Mouse (Mus musculus): ENCODE data around the gene Plekha7.
"Not testable (repeated sequence)": the region's sequence is repeated elsewhere in the genome, so short reads cannot be mapped to it uniquely, and the experiment has no call there.

Gene Plekha7

DNA sequence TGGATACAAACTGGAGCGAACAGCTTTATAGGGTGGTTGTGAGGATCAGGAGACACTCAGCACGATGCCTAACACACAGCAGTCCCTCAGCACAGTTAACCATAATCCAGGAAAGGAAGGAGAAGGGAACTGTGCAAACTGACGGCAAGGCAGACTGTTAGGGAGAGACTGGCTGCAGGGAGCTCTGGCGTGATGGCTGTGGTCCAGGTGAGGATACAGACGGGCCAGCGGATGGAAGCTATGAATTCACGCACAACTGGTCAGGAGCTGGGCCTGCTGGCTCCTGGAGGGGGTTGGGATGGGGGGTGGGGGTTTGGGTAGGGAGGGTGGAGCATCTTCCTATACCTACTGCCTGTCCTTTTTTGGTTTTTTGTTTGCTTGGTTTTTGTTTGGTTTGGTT lies 182.5 kb downstream of the Plekha7 start:
- no peak for DNase-seq

DNA sequence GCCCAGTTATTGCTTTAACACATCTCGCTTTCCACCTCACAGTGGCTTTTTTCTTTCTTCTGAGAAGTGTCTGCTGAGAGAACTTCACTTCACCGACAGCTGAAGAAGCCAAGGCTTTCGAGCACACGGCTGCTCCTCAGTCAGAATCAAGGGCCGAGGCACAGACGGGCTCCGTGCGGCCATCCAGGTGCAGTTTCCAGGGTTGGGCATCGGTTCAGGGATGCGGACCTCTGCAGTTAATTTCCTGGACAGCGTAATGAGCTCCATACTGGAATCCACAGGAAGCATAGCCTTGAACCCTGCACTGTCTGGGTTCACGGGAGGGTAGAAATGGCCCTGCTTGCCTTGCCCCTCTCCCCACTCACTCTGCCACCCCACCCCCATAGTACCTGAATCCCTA lies 184.1 kb downstream of the Plekha7 start:
- no peak for DNase-seq

DNA sequence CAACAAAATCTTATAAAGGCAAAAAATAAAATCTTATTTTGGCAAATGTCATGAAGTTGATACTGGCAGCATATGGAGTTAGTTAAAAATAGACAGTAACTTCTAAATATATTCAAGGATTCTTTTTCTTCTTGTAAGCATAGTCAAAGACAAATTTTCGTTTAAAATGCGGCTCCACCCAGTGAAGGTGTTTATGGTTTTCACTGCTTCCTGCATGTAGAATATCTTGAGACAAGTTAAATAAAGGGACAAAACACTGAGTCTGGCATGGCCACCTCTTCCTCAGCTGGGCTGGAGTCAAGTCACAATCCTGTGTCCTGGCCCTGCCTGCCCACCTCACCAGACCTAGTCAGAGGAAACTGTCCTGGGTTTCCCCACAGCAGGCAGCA lies 184.6 kb downstream of the Plekha7 start:
- no peak for DNase-seq

DNA sequence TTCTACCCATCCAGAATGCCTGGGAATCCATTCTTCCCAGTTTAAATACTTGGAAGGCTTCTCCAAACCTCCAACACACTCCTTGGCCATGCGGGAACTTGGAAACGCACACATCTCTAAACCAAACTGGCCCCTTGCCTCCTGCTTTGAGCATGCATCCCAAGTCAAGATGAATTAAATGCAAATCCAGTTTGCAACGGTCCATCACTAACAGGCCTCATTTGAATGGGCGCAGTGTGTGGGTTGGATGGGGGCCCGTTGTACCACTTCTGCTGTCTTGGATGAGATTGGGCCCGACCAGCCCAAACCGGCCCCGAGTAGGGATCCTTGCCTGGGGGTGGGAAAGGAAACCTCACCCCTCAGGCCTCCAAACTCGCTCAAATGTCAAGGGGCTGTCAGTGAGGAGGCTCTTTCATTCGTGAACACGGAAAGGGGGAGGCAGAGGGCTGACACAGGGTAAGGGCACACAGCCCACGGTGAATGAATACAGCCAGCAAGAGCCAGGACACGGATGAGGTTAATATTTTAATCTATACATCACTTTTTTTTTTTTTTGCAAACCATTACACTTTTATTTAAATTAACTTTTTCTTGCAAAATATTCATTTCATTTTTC lies 185.1 kb downstream of the Plekha7 start:
- DNase-seq, result no peak

DNA sequence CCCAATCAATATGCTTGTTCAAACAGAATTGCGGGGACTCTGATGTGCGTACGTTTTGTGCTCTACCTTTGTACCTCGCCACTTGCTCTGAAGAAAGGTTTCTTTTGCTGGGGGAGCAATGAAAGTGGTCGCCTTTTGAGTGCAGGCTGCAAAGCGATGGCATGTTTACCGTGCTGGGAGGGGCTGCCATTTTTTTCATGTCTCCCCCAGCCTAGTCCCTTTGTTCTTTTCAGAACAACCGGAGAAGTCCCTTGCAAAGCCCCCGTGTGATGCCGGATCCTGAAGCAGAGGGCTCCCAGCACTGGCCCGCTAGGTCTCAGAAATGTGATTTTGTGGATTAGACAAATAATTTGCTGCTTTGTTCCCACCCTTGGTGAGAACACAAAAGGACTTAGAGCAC lies 187.0 kb downstream of the Plekha7 start:
- DNase-seq, result no peak

DNA sequence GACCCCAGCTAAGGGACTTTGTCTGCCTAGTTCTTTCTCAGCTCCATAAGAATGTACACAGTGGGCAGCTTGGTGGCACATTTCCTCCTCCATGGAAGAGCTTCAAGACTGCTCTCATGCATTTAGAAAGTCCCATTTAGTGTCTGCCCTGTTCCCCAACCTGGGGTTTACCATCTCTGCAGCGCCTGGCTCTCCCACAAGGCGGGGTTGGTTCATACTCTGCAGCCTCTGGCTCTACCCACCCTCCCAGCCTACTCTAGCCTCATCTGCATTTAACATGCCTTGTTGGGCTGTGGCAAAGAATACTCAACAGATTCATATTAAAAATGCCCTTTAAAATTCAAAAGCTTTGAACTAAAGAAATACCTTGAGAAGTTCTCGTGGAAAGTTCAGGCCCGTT lies 187.4 kb downstream of the Plekha7 start:
- DNase-seq, result no peak

DNA sequence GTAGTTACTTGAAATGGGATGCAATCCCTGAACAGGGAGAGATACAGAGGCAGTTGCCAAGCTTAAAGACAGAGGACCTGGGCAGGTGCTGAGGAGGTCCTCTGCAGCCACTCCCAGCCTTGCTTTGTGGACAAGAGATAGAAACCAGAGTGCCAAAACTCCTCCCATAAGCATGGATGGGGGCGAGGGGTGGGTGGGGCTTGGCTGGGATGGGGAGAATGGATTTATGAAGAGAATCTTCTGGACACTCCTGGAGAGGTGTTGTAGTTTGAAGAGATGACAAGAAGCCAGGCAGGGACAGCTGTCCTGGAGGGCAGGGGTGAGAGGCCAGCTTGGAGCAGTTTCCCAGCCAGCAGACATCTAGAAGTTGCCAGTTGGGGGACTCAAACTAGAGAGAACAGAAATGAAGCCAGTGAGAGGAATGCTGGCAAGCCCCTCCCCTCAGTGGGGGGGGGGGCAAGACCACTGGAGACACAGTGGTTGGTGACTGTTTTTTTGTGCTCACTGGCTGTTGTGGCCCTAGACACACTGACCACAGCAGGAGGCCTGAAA lies 188.8 kb downstream of the Plekha7 start:
- DNase-seq, result no peak

DNA sequence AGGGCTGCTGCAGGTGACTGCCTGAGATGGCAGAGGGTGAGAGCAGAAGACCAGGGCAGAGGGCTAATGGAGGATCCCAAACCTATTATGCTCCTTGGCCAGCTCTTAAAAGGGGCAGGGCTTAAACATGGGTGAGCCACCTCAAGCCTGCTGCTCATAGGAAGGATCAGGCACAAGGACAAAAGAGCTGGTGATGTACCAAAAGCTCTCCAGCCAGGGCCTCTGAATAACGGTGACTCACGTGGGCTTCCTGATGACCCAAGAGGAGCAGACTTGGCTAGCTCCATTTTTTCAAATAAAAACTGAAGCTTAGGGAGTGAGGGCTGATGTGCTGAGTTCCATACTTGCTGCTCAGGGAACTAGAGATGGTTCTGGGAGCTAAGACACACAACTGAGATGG lies 192.2 kb downstream of the Plekha7 start:
- no peak for DNase-seq

DNA sequence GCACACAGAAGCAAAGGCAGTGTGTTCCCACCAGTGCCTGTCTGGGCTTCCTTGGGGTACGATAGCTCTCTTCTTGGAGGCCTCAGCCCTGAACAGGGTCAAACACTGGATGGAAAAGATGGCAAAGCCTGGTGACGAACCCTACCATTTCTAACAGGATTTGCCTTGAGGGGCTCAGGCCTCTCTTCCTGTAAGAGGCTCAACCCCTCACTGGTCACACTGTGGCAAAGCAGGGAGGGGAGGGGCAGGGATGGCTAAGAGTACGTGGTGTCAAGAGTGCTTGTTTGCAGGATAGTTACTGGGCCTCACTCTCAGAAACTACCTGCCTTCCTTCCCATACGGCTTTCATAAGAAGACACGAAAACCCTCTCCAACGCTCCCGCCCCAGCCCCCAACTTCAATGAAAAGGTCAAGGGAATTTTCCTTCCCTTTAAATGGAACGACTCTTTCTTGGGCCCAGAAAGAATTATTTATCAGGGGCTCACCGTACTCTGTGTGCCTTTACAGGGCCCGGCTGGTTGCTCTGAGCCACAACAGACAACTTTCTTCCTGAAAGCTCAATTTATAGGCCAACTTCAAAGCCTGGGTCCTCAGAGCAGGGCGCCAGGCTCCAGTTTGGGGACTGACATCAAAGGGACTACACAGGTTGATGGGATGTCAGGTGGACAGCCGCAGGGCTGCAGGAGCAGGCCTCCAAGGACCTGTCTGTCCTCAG lies 192.8 kb downstream of the Plekha7 start:
- DNase-seq, result no peak

DNA sequence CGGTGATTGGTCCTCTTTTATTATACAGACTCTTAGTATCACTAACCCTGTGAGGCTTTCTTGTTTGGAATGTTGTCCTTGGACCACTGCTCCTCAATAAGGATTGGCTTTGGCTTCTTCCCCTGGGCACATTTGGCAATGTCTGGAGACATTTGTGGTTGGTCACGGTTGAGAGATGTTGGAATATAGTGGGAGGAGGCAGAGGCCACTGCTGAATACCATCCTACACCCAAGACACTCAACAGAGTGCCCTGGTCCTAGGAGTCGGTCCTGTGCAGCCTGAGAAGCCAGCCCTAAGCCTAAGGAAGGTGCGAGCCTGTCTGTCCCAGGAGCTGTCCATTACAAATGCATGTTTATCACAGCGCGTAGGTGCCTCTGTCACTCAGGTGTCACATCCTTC lies 196.6 kb downstream of the Plekha7 start:
- DNase-seq, result no peak

DNA sequence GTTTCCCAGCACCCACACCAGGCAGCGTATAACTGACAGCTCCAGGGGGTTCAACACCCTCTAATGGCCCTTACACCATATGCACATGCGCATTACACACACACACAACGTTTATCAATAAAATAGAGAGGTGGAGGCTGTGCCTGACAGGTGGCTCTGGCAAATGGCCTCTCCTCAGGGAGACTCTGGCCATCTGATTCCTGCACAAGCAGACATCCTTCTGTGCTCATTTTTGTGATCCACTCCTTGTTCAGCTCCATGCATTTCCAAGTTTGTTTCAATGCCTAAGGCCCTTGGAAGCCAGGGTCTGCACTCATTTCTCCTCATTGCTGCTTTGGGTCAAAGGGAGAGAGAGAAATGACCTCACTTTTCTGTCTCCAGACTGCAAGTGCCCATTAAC lies 197.5 kb downstream of the Plekha7 start:
- DNase-seq, result no peak

DNA sequence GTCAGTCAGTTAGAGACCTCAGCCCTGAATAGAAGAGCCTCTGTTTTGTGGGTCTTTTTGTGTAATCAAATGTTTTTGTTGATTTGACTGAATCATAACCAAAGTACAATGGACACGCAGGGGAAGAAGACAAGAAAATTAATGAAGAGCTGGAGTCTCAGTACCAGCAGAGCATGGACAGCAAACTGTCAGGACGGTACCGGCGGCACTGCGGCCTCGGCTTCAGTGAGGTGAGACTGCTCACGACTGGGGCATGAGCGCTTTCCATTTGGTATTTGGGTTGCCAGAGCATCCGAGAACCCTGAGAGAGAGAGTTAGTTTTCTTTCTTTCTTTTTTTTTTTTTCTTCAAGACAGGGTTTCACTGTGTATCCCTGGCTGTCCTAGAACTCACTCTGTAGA lies 205.1 kb downstream of the Plekha7 start:
- DNase-seq, result no peak

DNA sequence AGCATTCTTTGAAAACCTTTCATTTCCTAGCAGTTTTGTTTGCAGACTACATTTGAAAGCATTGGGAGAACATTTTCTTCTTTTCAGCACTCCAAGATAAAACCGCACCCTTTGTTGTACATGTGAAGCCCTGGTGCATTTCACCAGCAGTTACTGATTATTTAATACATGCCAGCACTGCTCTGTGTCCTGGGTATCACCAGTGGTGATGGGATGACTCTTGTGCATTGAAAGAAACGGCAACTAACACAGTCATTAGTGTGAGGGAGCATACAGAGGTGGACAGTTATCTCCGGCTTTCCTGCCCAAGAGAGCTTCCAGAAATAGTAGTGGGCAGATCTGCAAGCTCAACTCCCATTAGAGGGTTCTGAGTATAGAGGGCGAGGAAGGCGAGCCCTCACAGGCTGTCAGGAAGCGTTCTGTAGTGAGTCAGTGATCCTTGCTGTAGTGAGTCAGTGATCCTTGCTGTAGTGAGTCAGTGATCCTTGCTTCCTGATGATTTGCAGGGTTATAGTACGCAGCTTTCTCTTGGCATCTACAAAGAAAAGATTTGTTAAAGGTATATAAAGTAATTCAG lies 208.1 kb downstream of the Plekha7 start:
- no peak for DNase-seq

DNA sequence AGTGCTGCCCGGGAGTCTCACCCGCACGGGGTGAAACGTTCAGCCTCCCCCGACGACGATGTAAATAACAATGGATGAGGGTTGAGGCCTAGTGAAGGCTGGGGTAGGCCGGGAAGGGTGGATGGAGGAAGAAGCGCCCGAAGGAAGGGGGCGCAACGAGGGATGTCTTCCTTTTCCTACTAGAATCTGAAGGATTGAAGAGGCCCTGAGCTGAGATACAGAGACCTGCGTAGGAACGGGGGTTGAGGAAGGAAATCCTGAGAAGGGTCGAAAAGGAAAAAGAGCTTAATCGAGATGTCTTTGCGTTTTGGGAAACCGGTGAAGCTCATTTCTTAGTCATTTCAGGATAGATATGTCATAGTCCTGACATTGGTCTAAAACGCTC lies 214.7 kb downstream of the Plekha7 start:
- no peak for DNase-seq

DNA sequence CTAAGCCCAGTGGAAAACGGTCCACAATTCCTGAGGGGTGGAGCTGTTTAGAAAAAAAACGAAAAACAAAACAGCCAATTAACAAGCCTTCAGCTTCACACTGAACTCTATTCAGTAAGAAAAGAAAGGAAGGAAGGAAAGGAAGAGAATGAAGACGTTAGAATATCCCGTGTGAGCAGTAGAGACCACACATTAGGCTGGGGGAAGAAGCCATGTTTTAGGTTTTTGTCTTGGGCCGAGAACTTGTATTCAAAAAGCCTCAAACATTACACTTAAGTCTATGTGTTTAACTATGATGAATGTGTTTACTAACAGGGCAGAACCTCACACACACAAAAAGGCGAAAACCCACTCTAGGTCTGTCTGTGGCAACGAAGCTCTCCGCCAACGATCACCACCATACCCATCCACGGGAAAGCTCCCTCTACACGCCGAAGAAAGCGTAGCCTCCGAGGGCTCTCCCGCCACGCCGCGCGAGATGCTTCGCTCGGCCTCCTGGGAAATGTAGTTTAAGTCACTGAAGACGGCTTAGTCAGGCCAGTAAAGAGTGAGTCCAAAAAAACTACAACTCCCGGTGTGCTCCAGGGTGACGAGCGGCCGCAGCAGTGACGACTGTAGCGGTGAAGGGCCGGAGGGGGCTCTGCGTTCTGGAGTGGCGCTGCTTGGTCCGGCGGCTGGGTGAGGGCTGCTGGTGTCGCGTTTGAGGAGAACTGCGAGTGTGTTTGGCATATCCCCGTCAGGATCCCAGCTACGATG lies 215.3 kb downstream of the Plekha7 start:
- peak; percentile 92 for DNase-seq

DNA sequence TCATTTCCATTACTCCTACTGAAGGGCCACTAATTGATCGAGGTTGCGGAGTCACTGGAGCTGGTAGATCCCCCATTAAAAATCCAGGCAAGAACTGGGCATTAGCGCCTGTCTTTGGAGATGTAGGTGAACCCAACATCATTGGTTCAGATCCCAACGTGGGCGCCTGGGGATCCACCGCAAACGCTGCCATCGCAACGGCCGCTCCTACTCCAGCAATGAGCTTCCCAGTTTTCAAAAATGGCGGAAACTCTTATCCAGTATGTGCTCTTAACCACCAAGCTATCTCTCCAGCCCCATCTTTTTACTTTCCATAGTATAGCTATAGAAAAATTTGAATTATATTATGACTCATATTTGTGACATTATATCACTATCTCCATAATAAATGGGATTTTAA lies 223.8 kb downstream of the Plekha7 start, which contains the start of gene Gm4353:
Gm4353 (minus strand) TSS at position 270 of the 400 bp plus-strand sequence.
- not testable (repeated sequence) for DNase-seq

All from thymus, postnatal 36 days (tissue).